Comparison of ENCODE assay signal across 19 mouse cellular contexts in the genomic region with DNA sequence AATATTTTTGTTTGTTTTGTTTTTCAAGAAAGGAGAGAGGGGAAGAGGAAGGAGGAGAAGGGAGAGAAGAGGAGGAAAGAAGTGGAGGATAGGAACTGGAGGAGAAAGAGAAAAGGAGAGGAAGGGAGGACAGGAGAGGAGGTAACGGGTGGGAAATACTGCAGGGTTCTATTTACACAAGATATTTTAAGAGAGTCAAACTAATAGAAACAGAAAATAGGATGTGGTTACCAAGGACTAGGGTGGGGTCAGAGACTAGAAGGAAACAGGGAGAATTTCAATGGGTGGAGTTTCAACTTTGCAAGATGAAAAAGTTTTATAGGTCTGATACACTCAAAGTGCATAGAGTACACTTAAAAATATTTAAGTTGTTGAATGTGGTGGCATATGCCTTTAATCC. TPM values are rescaled to one million over a fixed set of nuclear protein-coding genes. Genes with fewer than 3 reads are reported as not detected.
DNase-seq lines count a peak whose midpoint lies in the region; ATAC-seq and TF ChIP-seq lines count a peak whose summit lies in the region.
"Had no signal": no experiment of that assay in that cellular context is flagged by ENCODE, and none has a peak within 500 bp of the region (broad histone marks: within the 10 kb centered on the region; RNA-seq: fewer than 3 reads in every experiment).

No protein-coding gene starts in this region.

- no peaks in the 10 kb centered on the region for H3K9me3 ChIP-seq in forebrain, embryonic 15.5 days
- H3K9me3 ChIP-seq: kidney, embryonic 15.5 days; liver, embryonic 15.5 days; neural tube, embryonic 15.5 days had no signal

- 38% methylated on average over 1 of the region's 1 CpGs for WGBS in lung, adult 2 months
- WGBS in forebrain, embryonic 15.5 days: 97% methylated on average over 1 of the region's 1 CpGs

- TF ChIP-seq POLR2A in lung, adult 2 months (IDR thresholded peaks at IDR 0.05; ENCODE audit: borderline replicate concordance, extremely low read depth, low read depth, low read length): no peak

- H3K4me3 ChIP-seq in lung, adult 2 months (replicated peaks; ENCODE audit: extremely low read depth, low read depth, low read length): no peak overlapping the region
- H3K4me3 ChIP-seq in forebrain, embryonic 15.5 days: no peak overlapping the region
- H3K4me3 ChIP-seq: kidney, embryonic 15.5 days; left cerebral cortex, adult 2 months; liver, embryonic 15.5 days; neural tube, embryonic 15.5 days had no signal

- H3K36me3 ChIP-seq in splenic B cell, adult 2 months (ENCODE audit: control insufficient read depth, insufficient read depth, low read length, poor library complexity, severe bottlenecking): no peaks in the 10 kb centered on the region
- H3K36me3 ChIP-seq in forebrain, embryonic 15.5 days: no peaks in the 10 kb centered on the region
- H3K36me3 ChIP-seq: kidney, embryonic 15.5 days; liver, embryonic 15.5 days; neural tube, embryonic 15.5 days had no signal

- DNase-seq in lung, postnatal 36 days: peak; percentile 48
- DNase-seq in lung, adult 2 months: no peak
- peak; percentile 79 for DNase-seq in MEL-GATA-1-ER (ENCODE audit: extremely low read depth, low read depth)
- DNase-seq in splenic B cell, adult 2 months (ENCODE audit: low read depth, low spot score): peak; percentile 68
- DNase-seq in cerebellum, adult 11 months: no peak
- no peak for DNase-seq in adrenal gland, adult (ENCODE audit: inconsistent age in 2 of 2, low spot score in 1 of 2)
- DNase-seq: cerebellum, adult 8-10 months; heart, postnatal 14 days; retina, postnatal 1 day; spleen, adult 18-20 months; thymus, postnatal 4 days had no signal

- H3K27ac ChIP-seq in forebrain, embryonic 15.5 days (replicated peaks): no peak overlapping the region
- H3K27ac ChIP-seq: kidney, embryonic 15.5 days; left cerebral cortex, adult 2 months; liver, embryonic 15.5 days; neural tube, embryonic 15.5 days had no signal

- peaks cover 2% of the 10 kb centered on the region; the same call in 1 of the 2 replicates for H3K4me1 ChIP-seq in lung, adult 2 months (ENCODE audit: control insufficient read depth, insufficient read depth, low read length)
- H3K4me1 ChIP-seq in forebrain, embryonic 15.5 days: no peaks in the 10 kb centered on the region
- H3K4me1 ChIP-seq: kidney, embryonic 15.5 days had no signal

- H3K9ac ChIP-seq in forebrain, embryonic 15.5 days (replicated peaks): no peak overlapping the region
- H3K9ac ChIP-seq: kidney, embryonic 15.5 days; liver, embryonic 15.5 days; neural tube, embryonic 15.5 days had no signal

- no peaks in the 10 kb centered on the region for H3K27me3 ChIP-seq in splenic B cell, adult 2 months (ENCODE audit: control insufficient read depth, insufficient read depth, low read length, poor library complexity, severe bottlenecking)
- H3K27me3 ChIP-seq in forebrain, embryonic 15.5 days: no peaks in the 10 kb centered on the region
- H3K27me3 ChIP-seq: kidney, embryonic 15.5 days; liver, embryonic 15.5 days; neural tube, embryonic 15.5 days; Patski had no signal

- TF ChIP-seq CTCF in lung, adult 2 months (IDR thresholded peaks at IDR 0.05; ENCODE audit: insufficient read depth, low read length): no peak

- H3K4me2 ChIP-seq in forebrain, embryonic 15.5 days (replicated peaks): no peak overlapping the region
- H3K4me2 ChIP-seq: kidney, embryonic 15.5 days; liver, embryonic 15.5 days; neural tube, embryonic 15.5 days had no signal

- peak; percentile 73 for ATAC-seq in inflammation-experienced regulatory T-cells, adult 6 months
- ATAC-seq in forebrain, embryonic 15.5 days (replicated peaks): no peak
- ATAC-seq: forebrain, embryonic 14.5 days; Patski had no signal

RNA-seq across cellular contexts. Expression of a gene that starts 7.0 kb away (rescaled TPM):
- polyA plus RNA-seq in lung, adult 2 months (2012; rRNA removed): 1.6 and 4.4 TPM in 2 replicates
- 10 to 100 TPM; 68.5 to 100.0 (median 78.8) TPM for polyA plus RNA-seq in inflammation-experienced regulatory T-cells, adult 6 months (2017; shearing (Covaris generic))
- polyA plus RNA-seq in forebrain, embryonic 15.5 days (2015; fragmentation: Nextera tagmentation; extraction: Ambion mirVana): 31.5 and 31.9 TPM in 2 replicates

Comparison
In these comparisons a context has a peak if more than half of its experiments do, and no peak if none do; other contexts are left out.
1. DNase-seq: peak in lung, postnatal 36 days (single experiment), MEL-GATA-1-ER (single experiment) and splenic B cell, adult 2 months (single experiment); none in lung, adult 2 months (single experiment), cerebellum, adult 11 months (single experiment) and adrenal gland, adult (0 of 2).